Mouse (Mus musculus) E14TG2a.4 (cell line): ENCODE measurements at regions not wholly inside any gene's neighbourhood (a gene's known extent, or its start where the extent isn't known, plus 50 kb on each side); places are given as distances from the start of the nearest gene placed in this dataset.

ENCODE experiments used
- CTCF ChIP-seq: conservative IDR thresholded peaks from 2 replicates; pipeline ENCODE4 v1.5.1; 2014; ENCODE audit warnings: low read length
- NANOG ChIP-seq: IDR thresholded peaks from 2 replicates; pipeline ENCODE4 v1.6.1; 2014; ENCODE audit warnings: borderline replicate concordance, low read length, mixed read lengths
- POU5F1 ChIP-seq: IDR thresholded peaks from 2 replicates; pipeline ENCODE4 v1.6.1; 2014; ENCODE audit warnings: low read length, borderline replicate concordance

DNA sequence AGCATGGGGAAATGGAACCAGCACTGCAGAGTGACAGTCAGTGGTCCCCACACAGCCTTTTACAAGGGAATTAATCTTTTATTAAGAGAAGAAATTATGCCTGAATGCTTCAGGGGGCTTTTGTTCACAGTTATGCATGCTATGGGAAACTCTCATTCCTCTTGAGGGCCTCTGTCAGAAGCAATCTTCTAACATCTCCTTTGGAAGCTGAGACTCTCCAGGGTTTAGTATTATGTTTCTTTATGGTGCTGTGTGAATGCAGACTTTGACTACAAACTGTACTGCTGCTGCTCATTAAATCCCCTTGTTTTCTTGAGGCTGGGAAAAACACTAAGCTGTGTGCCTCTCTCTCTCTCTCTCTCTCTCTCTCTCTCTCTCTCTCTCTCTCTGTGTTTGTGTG, 413.9 kb downstream of the Btbd3 start:
- TF ChIP-seq CTCF (no peak), NANOG (no peak), POU5F1 (no peak)
